Mouse (Mus musculus) testis, adult 2 months (tissue): ENCODE data around the gene Smg6.

Source experiments
- CTCF ChIP-seq: fragments of 200-500 bp; IDR thresholded peaks from 2 replicates; pipeline ENCODE4 v1.5.1; 2012; ENCODE audit warnings: low read depth, mild to moderate bottlenecking, inconsistent platforms, low read length, moderate library complexity; ENCODE audit not compliant: control insufficient read depth, insufficient read depth, insufficient replicate concordance
- POLR2A ChIP-seq: fragments of 200-500 bp; IDR thresholded peaks from 2 replicates; pipeline ENCODE4 v1.6.1; 2012; ENCODE audit warnings: low read depth, mild to moderate bottlenecking, inconsistent platforms, low read length, moderate library complexity; ENCODE audit not compliant: control insufficient read depth

- TF ChIP-seq CTCF (no peak), POLR2A (no peak)
These were observed 214.8 kb downstream of the Smg6 start for GRCm38 (mm10) chr11:75140431-75140830.
